Mouse (Mus musculus) heart, postnatal 0 days (tissue): ENCODE measurements around the gene Klf6.

Source experiments
- CTCF ChIP-seq: IDR thresholded peaks from 2 replicates; pipeline ENCODE4 v1.5.1; 2016; ENCODE audit warnings: antibody characterized with exemption, control low read depth, low read depth
- EP300 ChIP-seq: IDR thresholded peaks from 2 replicates; pipeline ENCODE4 v1.6.1; 2016; ENCODE audit warnings: antibody characterized with exemption, low read depth

DNA sequence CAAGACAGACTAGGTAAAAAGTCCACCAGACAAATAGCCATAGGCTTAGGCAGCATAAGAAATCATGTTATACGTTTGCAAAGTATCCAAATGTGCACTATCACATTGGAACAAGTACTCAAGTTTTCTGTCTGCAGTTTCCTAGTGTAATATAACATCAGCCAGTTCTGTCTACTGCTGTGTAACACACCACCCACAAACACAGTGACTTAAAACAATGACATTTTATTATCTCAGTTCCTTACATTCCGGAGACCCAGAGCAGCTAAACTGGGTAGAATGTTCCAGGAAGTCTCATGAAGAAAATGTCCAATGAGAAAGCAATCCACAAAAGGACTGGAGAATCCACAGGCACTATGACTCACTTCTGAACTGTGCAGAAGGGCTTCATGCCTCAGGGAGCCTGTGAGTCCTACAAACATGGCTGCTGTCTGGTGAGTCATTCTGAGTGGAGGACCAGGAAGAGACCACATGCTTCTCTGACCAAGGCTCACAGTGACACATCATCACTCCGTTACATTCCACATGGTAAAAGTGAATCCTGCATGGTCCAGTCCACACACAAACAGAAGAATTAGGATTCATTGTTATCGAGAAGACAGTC, 24.0 kb upstream of the Klf6 start:
- TF ChIP-seq EP300: no peak
- no peak for TF ChIP-seq CTCF
